Mouse (Mus musculus): ENCODE measurements around the gene Cd81. TPM values are rescaled to one million over a fixed set of nuclear protein-coding genes. Genes with fewer than 3 reads are reported as not detected.

The Cd81 gene
- polyA plus RNA-seq, 1 experiment: 278 TPM

- TF ChIP-seq CTCF (IDR thresholded peaks at IDR 0.05; ENCODE audit: borderline replicate concordance, extremely low read depth, insufficient read depth, insufficient read length): no peak
- TF ChIP-seq POLR2A (IDR thresholded peaks at IDR 0.05; ENCODE audit: borderline replicate concordance, extremely low read depth, insufficient read depth, insufficient read length, poor library complexity, severe bottlenecking): no peak
These were observed 53.5 kb downstream of the Cd81 start, which contains the start of gene Kcnq1 for GRCm38 (mm10) chr7:143106062-143106461. TSS of gene Kcnq1 (plus strand) at chr7:143106362.

GRCm38 (mm10) chr7:143106672-143107465, 54.3 kb downstream of the Cd81 start:
- no peak for DNase-seq (ENCODE audit: low read depth)
- TF ChIP-seq POLR2A (IDR thresholded peaks at IDR 0.05; ENCODE audit: borderline replicate concordance, extremely low read depth, insufficient read depth, insufficient read length, poor library complexity, severe bottlenecking): no peak
- no peak for TF ChIP-seq CTCF (IDR thresholded peaks at IDR 0.05; ENCODE audit: borderline replicate concordance, extremely low read depth, insufficient read depth, insufficient read length)

More at GRCm38 (mm10) chr7:143106062-143106461, 53.5 kb downstream of the Cd81 start, which contains the start of gene Kcnq1:
- no peak for DNase-seq (ENCODE audit: low read depth)

- TF ChIP-seq CTCF (IDR thresholded peaks at IDR 0.05; ENCODE audit: borderline replicate concordance, extremely low read depth, insufficient read depth, insufficient read length): no peak
- TF ChIP-seq POLR2A (IDR thresholded peaks at IDR 0.05; ENCODE audit: borderline replicate concordance, extremely low read depth, insufficient read depth, insufficient read length, poor library complexity, severe bottlenecking): no peak
- no peak for DNase-seq (ENCODE audit: low read depth)
These were observed 55.7 kb downstream of the Cd81 start for GRCm38 (mm10) chr7:143108200-143108599.

- TF ChIP-seq POLR2A (IDR thresholded peaks at IDR 0.05; ENCODE audit: borderline replicate concordance, extremely low read depth, insufficient read depth, insufficient read length, poor library complexity, severe bottlenecking) (no peak), CTCF (IDR thresholded peaks at IDR 0.05; ENCODE audit: borderline replicate concordance, extremely low read depth, insufficient read depth, insufficient read length) (no peak)
- no peak for DNase-seq (ENCODE audit: low read depth)
These were observed 56.6 kb downstream of the Cd81 start for GRCm38 (mm10) chr7:143108996-143109660.

GRCm38 (mm10) chr7:143109696-143110095, 57.2 kb downstream of the Cd81 start:
- no peak for TF ChIP-seq CTCF (IDR thresholded peaks at IDR 0.05; ENCODE audit: borderline replicate concordance, extremely low read depth, insufficient read depth, insufficient read length)
- TF ChIP-seq POLR2A (IDR thresholded peaks at IDR 0.05; ENCODE audit: borderline replicate concordance, extremely low read depth, insufficient read depth, insufficient read length, poor library complexity, severe bottlenecking): no peak
- no peak for DNase-seq (ENCODE audit: low read depth)

- TF ChIP-seq POLR2A (IDR thresholded peaks at IDR 0.05; ENCODE audit: borderline replicate concordance, extremely low read depth, insufficient read depth, insufficient read length, poor library complexity, severe bottlenecking) (no peak), CTCF (IDR thresholded peaks at IDR 0.05; ENCODE audit: borderline replicate concordance, extremely low read depth, insufficient read depth, insufficient read length) (no peak)
These were observed 58.3 kb downstream of the Cd81 start for GRCm38 (mm10) chr7:143110803-143111202.

GRCm38 (mm10) chr7:143111719-143112118, 59.2 kb downstream of the Cd81 start:
- DNase-seq (ENCODE audit: low read depth): no peak
- TF ChIP-seq POLR2A (IDR thresholded peaks at IDR 0.05; ENCODE audit: borderline replicate concordance, extremely low read depth, insufficient read depth, insufficient read length, poor library complexity, severe bottlenecking) (no peak), CTCF (IDR thresholded peaks at IDR 0.05; ENCODE audit: borderline replicate concordance, extremely low read depth, insufficient read depth, insufficient read length) (no peak)

More at GRCm38 (mm10) chr7:143110803-143111202, 58.3 kb downstream of the Cd81 start:
- DNase-seq (ENCODE audit: low read depth): no peak

- TF ChIP-seq CTCF (IDR thresholded peaks at IDR 0.05; ENCODE audit: borderline replicate concordance, extremely low read depth, insufficient read depth, insufficient read length) (no peak), POLR2A (IDR thresholded peaks at IDR 0.05; ENCODE audit: borderline replicate concordance, extremely low read depth, insufficient read depth, insufficient read length, poor library complexity, severe bottlenecking) (no peak)
- no peak for DNase-seq (ENCODE audit: low read depth)
These were observed 59.9 kb downstream of the Cd81 start for GRCm38 (mm10) chr7:143112395-143112794.

GRCm38 (mm10) chr7:143114773-143115172, 62.2 kb downstream of the Cd81 start:
- no peak for TF ChIP-seq CTCF (IDR thresholded peaks at IDR 0.05; ENCODE audit: borderline replicate concordance, extremely low read depth, insufficient read depth, insufficient read length)
- TF ChIP-seq POLR2A (IDR thresholded peaks at IDR 0.05; ENCODE audit: borderline replicate concordance, extremely low read depth, insufficient read depth, insufficient read length, poor library complexity, severe bottlenecking): no peak
- DNase-seq (ENCODE audit: low read depth): no peak

GRCm38 (mm10) chr7:143116521-143116920, 64.0 kb downstream of the Cd81 start:
- TF ChIP-seq POLR2A (IDR thresholded peaks at IDR 0.05; ENCODE audit: borderline replicate concordance, extremely low read depth, insufficient read depth, insufficient read length, poor library complexity, severe bottlenecking) (no peak), CTCF (IDR thresholded peaks at IDR 0.05; ENCODE audit: borderline replicate concordance, extremely low read depth, insufficient read depth, insufficient read length) (no peak)

More at GRCm38 (mm10) chr7:143116521-143116920, 64.0 kb downstream of the Cd81 start:
- DNase-seq (ENCODE audit: low read depth): no peak

Other genes with a start within 250 kb of the Cd81 start
- gene Th, start 121.6 kb upstream of the Cd81 start, polyA plus RNA-seq (2012; rRNA removed): 14.8 and 17.9 TPM in 2 replicates
- 0.72 and 0.98 TPM in 2 replicates for gene Ascl2, start 83.5 kb upstream of the Cd81 start, polyA plus RNA-seq (2012; rRNA removed)
- gene Tspan32, start 47.7 kb upstream of the Cd81 start, polyA plus RNA-seq (2012; rRNA removed): 0.16 and 0.42 TPM in 2 replicates
- 99.9 and 164 TPM in 2 replicates for gene Tssc4, start 16.5 kb downstream of the Cd81 start, polyA plus RNA-seq (2012; rRNA removed)
- 2.8 and 3.1 TPM in 2 replicates for gene Trpm5, start 41.9 kb downstream of the Cd81 start, polyA plus RNA-seq (2012; rRNA removed)
- 0.95 and 1.2 TPM in 2 replicates for gene Kcnq1, start 53.6 kb downstream of the Cd81 start, polyA plus RNA-seq (2012; rRNA removed)

Measured in brain, embryonic 14.5 days (tissue).